Mouse (Mus musculus) liver, embryonic 14.5 days (tissue): ENCODE results near the gene Rab3c.

Experiments
- CTCF ChIP-seq: IDR thresholded peaks from 2 replicates; pipeline ENCODE4 v1.5.1; 2016; ENCODE audit warnings: antibody characterized with exemption, low read depth, control low read depth
- EP300 ChIP-seq: IDR thresholded peaks from 2 replicates; pipeline ENCODE4 v1.6.1; 2016; ENCODE audit warnings: antibody characterized with exemption, low read depth

DNA sequence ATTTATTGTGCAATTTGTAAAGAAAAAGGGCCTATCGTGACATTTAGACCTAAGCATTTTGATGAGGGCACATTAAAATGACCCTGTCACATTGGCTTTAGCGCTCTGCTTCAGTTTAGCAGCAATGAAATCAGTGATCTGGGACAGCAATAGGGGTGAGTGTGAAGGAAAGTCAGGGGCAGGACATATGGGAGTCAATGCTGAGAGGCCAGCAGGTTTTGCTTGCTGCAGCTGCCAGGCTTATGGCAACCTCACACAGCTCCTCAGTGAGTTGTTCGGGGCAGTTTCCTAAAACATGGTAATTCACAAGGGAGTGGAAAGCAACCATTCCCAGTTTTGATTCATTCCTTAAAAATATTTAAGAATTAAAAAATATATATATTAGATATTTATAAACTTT is 111.1 kb downstream of the Rab3c start:
- TF ChIP-seq CTCF (no peak), EP300 (no peak)
